Mouse (Mus musculus) cerebellum, adult 2 months (tissue): ENCODE results near the gene Nr1h3. TPM values are rescaled to one million over a fixed set of nuclear protein-coding genes. Genes with fewer than 3 reads are reported as not detected.

Experiments
- DNase-seq, 2 experiments: peaks; one replicate each; pipeline ENCODE4 v3.0.0; 2021
- H3K27ac ChIP-seq: fragments of 200-500 bp; 2 replicates; pipeline ENCODE4 v1.5.1; 2012; ENCODE audit warnings: low read length, control low read depth, inconsistent platforms; ENCODE audit not compliant: insufficient read depth
- H3K27me3 ChIP-seq: fragments of 200-500 bp; 2 replicates; pipeline ENCODE4 v1.6.1; 2012; ENCODE audit warnings: inconsistent platforms, mild to moderate bottlenecking, low read length, moderate library complexity; ENCODE audit not compliant: control insufficient read depth, insufficient read depth
- H3K4me1 ChIP-seq: fragments of 200-500 bp; 2 replicates; pipeline ENCODE4 v1.6.1; 2011; ENCODE audit warnings: low read length; ENCODE audit not compliant: control insufficient read depth, insufficient read depth
- H3K4me3 ChIP-seq: fragments of 200-500 bp; replicated peaks from 2 replicates; pipeline ENCODE3; 2011; ENCODE audit warnings: mild to moderate bottlenecking, low read depth, low read length, control low read depth; ENCODE audit not compliant: insufficient read depth
- CTCF ChIP-seq: fragments of 200-500 bp; IDR thresholded peaks from 2 replicates; pipeline ENCODE4 v1.5.1; 2011; ENCODE audit warnings: low read depth, mild to moderate bottlenecking, control low read depth, low read length, moderate library complexity, borderline replicate concordance; ENCODE audit not compliant: insufficient read depth
- POLR2A ChIP-seq: fragments of 200-500 bp; IDR thresholded peaks from 2 replicates; pipeline ENCODE4 v1.6.1; 2011; ENCODE audit warnings: low read length, control low read depth, borderline replicate concordance; ENCODE audit not compliant: insufficient read depth
- WGBS: fragments of 180-500 bp; shearing (Covaris S2); methylation state at CpG from one replicate; pipeline ENCODE4 v1.1.7; 2018; 5-methylcytosine and 5-hydroxymethylcytosine counted together
- polyA plus RNA-seq: library from polyadenylated mRNA; depleted of rRNA; stranded (reverse); fragments of >200 nt; gene quantifications from 2 replicates; pipeline ENCODE4 v1.2.3, GENCODE M21; 2012

The Nr1h3 gene
- polyA plus RNA-seq, 1 experiment = 18.1 TPM

DNA sequence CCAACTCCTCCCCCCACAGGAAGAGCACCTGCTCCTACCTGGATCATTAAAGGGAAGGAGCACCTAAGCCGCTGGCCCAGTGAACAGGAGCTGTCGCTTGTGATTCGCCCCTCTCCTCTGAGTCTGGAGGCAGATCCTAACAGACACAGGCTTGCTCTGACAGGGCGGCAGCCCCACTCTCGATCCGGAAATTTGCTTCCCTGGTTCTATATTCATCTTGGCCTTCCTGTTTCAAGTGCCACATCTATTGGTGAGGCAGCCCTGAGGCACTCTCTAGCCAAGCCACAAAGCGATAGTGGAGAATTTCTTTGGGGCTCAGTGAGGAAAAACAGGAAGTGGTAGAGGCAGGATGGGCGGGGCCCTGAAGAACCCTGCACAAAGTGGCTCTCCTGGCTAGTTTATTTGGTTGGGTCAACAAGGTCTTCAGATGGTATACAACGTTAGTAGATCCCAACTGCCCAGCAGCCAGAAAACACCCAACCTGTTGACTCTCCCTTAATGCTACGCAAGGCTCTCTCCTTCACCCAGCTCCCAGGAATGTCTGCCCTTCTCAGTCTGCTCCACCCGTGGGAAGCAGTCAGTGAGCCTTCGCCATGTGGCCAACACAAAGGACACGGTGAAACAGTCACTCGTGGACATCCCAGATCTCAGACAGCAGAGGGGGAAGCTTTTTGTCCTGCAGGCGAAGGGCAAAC, 18.8 kb downstream of the Nr1h3 start, which contains the start of gene Madd:
Gene Madd (minus strand): TSS at position 127 of the 695 bp plus-strand sequence.
- no peak for TF ChIP-seq CTCF
- no peak for TF ChIP-seq POLR2A
- 69% methylated on average over 15 of the region's 15 CpGs for WGBS
- peak within 1 kb of the TSS; percentile 97 for H3K4me3 ChIP-seq
- H3K4me1 ChIP-seq = peaks cover 3% of the 10 kb centered on the region; the same call in 1 of the 2 replicates
- DNase-seq = no peak
- peak within 1 kb of the TSS; percentile 84 for H3K27ac ChIP-seq
- H3K27me3 ChIP-seq = no peaks in the 10 kb centered on the region

DNA sequence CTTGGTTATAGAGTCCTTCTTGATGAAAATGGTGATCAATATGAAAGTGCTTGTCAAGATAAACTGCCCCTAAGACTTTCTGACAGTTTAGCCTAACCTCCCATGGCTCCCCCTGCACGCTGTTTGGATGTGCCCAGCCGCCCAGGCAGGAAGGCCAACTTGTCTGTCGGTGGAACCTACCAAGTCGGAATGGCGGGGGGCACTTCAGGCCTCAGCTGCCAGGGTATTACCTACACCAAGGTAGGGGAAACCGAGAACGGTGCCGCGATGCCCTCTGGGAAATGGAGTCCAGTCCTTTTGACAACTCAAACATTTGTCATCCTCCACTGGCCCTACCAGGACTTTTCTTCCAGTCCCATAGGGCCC, 19.5 kb downstream of the Nr1h3 start:
- peaks cover 3% of the 10 kb centered on the region; the same call in 1 of the 2 replicates for H3K4me1 ChIP-seq
- peak overlapping the region; percentile 84 for H3K27ac ChIP-seq
- peak overlapping the region; percentile 97 for H3K4me3 ChIP-seq
- DNase-seq = peak; percentile 99
- WGBS = 0% methylated on average over 9 of the region's 9 CpGs
- no peaks in the 10 kb centered on the region for H3K27me3 ChIP-seq
- TF ChIP-seq CTCF (no peak), POLR2A (no peak)

DNA sequence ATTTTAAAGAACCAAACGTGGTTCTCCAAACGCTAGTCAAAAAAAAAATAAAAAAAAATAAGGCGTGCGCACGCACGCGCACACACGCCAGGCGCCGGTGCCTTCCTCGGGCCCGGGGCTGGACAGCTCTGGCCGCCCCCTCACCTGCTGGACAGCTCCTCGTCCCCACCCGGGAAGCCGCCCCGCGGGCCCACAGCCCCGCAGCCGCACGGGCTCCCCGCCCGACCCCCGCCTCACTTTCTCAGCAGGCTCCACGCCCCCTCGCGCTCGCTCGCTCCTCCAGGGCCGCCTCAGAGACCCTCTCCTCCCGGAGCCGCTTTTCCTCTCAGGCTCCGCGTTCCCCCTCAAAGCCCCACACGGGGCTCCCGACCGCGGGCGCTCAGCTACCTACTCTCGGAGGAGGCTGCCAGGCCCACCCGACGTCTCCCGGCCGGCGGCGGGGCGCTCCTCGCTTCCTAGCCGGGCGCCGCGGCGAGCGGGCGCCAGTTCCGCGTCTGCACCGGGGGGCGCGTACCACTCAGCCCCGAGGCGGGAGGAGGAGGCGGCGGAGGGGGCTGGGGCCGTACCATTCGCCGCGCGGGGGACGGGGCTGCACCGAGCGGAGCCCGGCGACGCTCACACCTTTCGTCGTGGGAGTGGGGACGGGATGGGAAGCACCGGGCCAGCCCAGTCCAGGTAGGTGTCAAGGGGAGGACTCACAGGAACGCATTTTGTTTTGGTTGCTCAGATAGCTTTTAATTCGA, 20.1 kb downstream of the Nr1h3 start:
- H3K4me3 ChIP-seq = peak overlapping the region; percentile 97
- H3K27me3 ChIP-seq = no peaks in the 10 kb centered on the region
- WGBS = 1% methylated on average over 79 of the region's 81 CpGs
- peaks cover 3% of the 10 kb centered on the region; the same call in 1 of the 2 replicates for H3K4me1 ChIP-seq
- DNase-seq = peak; percentile 91 to 93
- H3K27ac ChIP-seq = peak overlapping the region; percentile 84
- TF ChIP-seq CTCF (no peak), POLR2A (peak; percentile 56; the same call in 1 of the 2 replicates)

DNA sequence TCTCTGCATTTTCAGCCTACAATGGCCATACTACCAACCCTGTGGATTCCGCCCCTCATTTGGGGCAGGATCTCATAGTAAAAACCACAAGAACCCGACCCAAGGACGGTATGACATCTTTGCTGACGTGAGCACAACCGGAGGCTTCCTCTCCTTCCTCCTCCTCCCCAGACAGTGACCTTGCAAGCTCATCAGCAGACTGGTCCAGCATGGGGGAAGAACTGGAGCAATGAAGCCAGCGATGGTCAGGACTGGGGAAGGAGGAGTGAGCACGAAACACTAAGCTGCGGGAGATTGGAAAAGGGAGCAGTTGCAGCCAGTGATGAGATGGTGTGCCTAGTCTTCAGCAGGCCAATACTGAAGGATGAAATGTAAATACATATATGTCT, 20.6 kb downstream of the Nr1h3 start:
- peak overlapping the region; percentile 72 for H3K27ac ChIP-seq
- no peaks in the 10 kb centered on the region for H3K27me3 ChIP-seq
- peak overlapping the region; percentile 97 for H3K4me3 ChIP-seq
- H3K4me1 ChIP-seq = peaks cover 3% of the 10 kb centered on the region; the same call in 1 of the 2 replicates
- WGBS = 3% methylated on average over 8 of the region's 8 CpGs
- TF ChIP-seq CTCF (no peak), POLR2A (peak; percentile 66; the same call in 1 of the 2 replicates)
- DNase-seq = peak; percentile 79 to 81

DNA sequence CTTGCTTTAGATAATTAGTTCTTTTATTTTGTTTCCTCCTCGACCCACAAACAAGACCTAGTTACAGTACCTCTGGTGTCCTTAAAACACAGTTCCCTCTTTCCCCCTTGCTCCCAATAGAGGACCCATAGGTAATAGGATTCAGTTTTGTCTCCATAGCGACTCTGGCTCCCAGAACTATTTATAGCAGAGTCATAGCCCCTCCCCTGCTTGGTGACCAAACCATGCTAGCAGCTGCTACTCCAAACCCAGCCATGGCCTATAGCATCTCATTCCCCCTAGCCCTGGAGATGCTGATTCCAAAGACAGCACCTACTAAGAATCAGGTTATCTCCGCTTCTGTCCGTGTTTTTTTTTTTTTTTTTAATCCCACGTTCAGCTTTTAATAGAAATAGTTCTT, 21.9 kb downstream of the Nr1h3 start:
- TF ChIP-seq CTCF (no peak), POLR2A (0 out of 2 replicates have a peak, but pooled peaks have one; percentile 22)
- Histone ChIP-seq H3K4me1 (peaks cover 3% of the 10 kb centered on the region; the same call in 1 of the 2 replicates), H3K27ac (no peak overlapping the region), H3K4me3 (peak overlapping the region; percentile 39), H3K27me3 (no peaks in the 10 kb centered on the region)
- WGBS = 9% methylated on average over 5 of the region's 5 CpGs
- DNase-seq = peak; percentile 52 to 73

DNA sequence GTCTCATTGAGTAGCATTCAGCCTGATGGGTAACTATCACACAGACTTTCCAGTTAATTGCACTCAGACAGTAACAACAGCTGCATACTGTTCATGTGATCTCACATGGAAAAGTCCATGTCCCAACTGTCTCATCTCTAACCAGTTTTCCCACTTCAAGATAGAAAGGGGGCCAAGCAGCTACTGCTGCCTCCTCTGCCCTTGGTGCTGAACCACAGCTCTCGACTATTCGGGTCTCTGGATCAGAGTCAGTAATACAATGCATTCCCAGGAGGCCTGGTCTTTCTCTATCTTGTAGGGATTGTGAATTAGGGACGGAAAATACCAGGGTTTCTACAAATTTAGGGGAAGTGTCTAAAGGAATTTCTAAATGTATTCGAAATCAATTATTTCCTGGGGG, 22.8 kb downstream of the Nr1h3 start:
- no peak for TF ChIP-seq POLR2A
- TF ChIP-seq CTCF = no peak
- Histone ChIP-seq H3K4me3 (peak overlapping the region; percentile 33), H3K27ac (no peak overlapping the region), H3K4me1 (peaks cover 3% of the 10 kb centered on the region; the same call in 1 of the 2 replicates), H3K27me3 (no peaks in the 10 kb centered on the region)
- no peak for DNase-seq
- WGBS = 21% methylated on average over 4 of the region's 4 CpGs

DNA sequence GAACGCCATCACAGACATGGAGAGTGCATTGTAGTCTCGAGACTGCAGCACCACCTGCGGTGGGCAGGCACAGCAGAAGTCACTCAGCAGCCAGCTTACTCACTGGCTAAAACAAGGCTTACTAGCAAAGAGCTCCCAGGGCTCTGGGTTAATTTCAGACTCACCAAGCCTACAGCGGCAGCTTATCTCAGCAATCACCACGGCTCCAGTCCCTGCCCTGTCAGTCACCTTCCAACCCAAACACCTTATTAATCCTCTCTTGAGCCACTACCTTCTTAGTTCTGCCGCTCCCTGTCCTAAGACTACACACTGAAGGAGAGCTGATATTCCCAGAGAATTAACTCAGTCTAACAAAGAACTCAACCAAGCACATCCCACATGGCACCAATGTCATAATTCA, 26.4 kb downstream of the Nr1h3 start:
- WGBS = 65% methylated on average over 6 of the region's 6 CpGs

More for the DNA sequence above, 26.4 kb downstream of the Nr1h3 start:
- H3K4me1 ChIP-seq = peaks cover 3% of the 10 kb centered on the region; the same call in 1 of the 2 replicates
- no peak for TF ChIP-seq POLR2A
- no peak for TF ChIP-seq CTCF
- H3K27me3 ChIP-seq = no peaks in the 10 kb centered on the region
- DNase-seq = no peak
- H3K27ac ChIP-seq = no peak overlapping the region
- no peak overlapping the region for H3K4me3 ChIP-seq
